Mouse (Mus musculus) liver, adult 2 months (tissue): Measurements from ENCODE around the gene Sulf2. TPM values are rescaled to one million over a fixed set of nuclear protein-coding genes. Genes with fewer than 3 reads are reported as not detected.
A peak's percentile ranks its signal among the peaks of the same experiment; 100 is the strongest.

Experiments
- DNase-seq: peaks from one replicate; pipeline ENCODE4 v3.0.0-alpha.2; 2011; ENCODE audit warnings: low read depth, low spot score; ENCODE audit errors: extremely low read depth
- H3K27ac ChIP-seq: fragments of 200-500 bp; replicated peaks from 2 replicates; pipeline ENCODE4 v1.5.1; 2012; ENCODE audit warnings: low read depth, mild to moderate bottlenecking, control low read depth, inconsistent platforms, low read length; ENCODE audit not compliant: insufficient read depth
- H3K27me3 ChIP-seq: fragments of 200-500 bp; 2 replicates; pipeline ENCODE4 v1.6.1; 2012; ENCODE audit warnings: mild to moderate bottlenecking, moderate library complexity, low read length, inconsistent platforms; ENCODE audit not compliant: control insufficient read depth, insufficient read depth
- H3K36me3 ChIP-seq: fragments of 200-500 bp; 2 replicates; pipeline ENCODE4 v1.6.1; 2012; ENCODE audit warnings: low read length, inconsistent platforms; ENCODE audit not compliant: control insufficient read depth, insufficient read depth
- H3K4me1 ChIP-seq: fragments of 200-500 bp; 2 replicates; pipeline ENCODE4 v1.6.1; 2011; ENCODE audit warnings: low read length; ENCODE audit not compliant: control insufficient read depth, insufficient read depth
- H3K4me3 ChIP-seq: fragments of 200-500 bp; 2 replicates; pipeline ENCODE4 v1.5.1; 2011; ENCODE audit warnings: low read depth, mild to moderate bottlenecking, control low read depth, low read length, moderate library complexity; ENCODE audit not compliant: insufficient read depth
- H3K79me2 ChIP-seq: fragments of 200-500 bp; 2 replicates; pipeline ENCODE4 v1.6.1; 2012; ENCODE audit warnings: inconsistent platforms, mild to moderate bottlenecking, low read length, moderate library complexity; ENCODE audit not compliant: control insufficient read depth, insufficient read depth
- H3K9ac ChIP-seq: fragments of 200-500 bp; 2 replicates; pipeline ENCODE4 v1.6.1; 2012; ENCODE audit warnings: low read depth, mild to moderate bottlenecking, control low read depth, inconsistent platforms, low read length
- CTCF ChIP-seq: fragments of 200-500 bp; IDR thresholded peaks from 2 replicates; pipeline ENCODE4 v1.5.1; 2011; ENCODE audit warnings: low read depth, low read length, control low read depth
- POLR2A ChIP-seq: fragments of 200-500 bp; IDR thresholded peaks from 2 replicates; pipeline ENCODE4 v1.6.1; 2011; ENCODE audit warnings: low read length, control low read depth; ENCODE audit not compliant: insufficient read depth; ENCODE audit errors: extremely low read depth
- WGBS: fragments of 180-500 bp; shearing (Covaris S2); methylation state at CpG from one replicate; pipeline ENCODE4 v1.1.7; 2018; 5-methylcytosine and 5-hydroxymethylcytosine counted together
- polyA plus RNA-seq: library from polyadenylated mRNA; depleted of rRNA; stranded (reverse); fragments of >200 nt; gene quantifications from 2 replicates; pipeline ENCODE4 v1.2.3, GENCODE M21; 2012
- total RNA-seq: library from RNA; depleted of rRNA; stranded (reverse); fragments of >200 nt; gene quantifications from 2 replicates; pipeline ENCODE4 v1.2.3, GENCODE M21; 2014

Sulf2 gene
- total and polyA plus RNA-seq, 2 experiments: 7.8 to 16.1 TPM

GRCm38 (mm10) chr2:166082661-166083060 is 72.8 kb downstream of the Sulf2 start:
- Histone ChIP-seq H3K79me2 (no peaks in the 10 kb centered on the region), H3K36me3 (no peaks in the 10 kb centered on the region), H3K4me3 (no peak overlapping the region), H3K9ac (no peak overlapping the region), H3K4me1 (peaks cover 9% of the 10 kb centered on the region), H3K27me3 (no peaks in the 10 kb centered on the region), H3K27ac (no peak overlapping the region)
- DNase-seq: no peak
- 96% methylated on average over 10 of the region's 10 CpGs for WGBS
- TF ChIP-seq CTCF (no peak), POLR2A (no peak)

GRCm38 (mm10) chr2:166082193-166082592 is 73.3 kb downstream of the Sulf2 start:
- no peak overlapping the region for H3K9ac ChIP-seq
- H3K4me3 ChIP-seq: no peak overlapping the region
- DNase-seq: peak; percentile 57
- H3K4me1 ChIP-seq: peaks cover 9% of the 10 kb centered on the region
- H3K36me3 ChIP-seq: no peaks in the 10 kb centered on the region
- no peaks in the 10 kb centered on the region for H3K79me2 ChIP-seq
- no peak overlapping the region for H3K27ac ChIP-seq
- H3K27me3 ChIP-seq: no peaks in the 10 kb centered on the region
- TF ChIP-seq CTCF (peak; percentile 95), POLR2A (no peak)
- 45% methylated on average over 5 of the region's 5 CpGs for WGBS

GRCm38 (mm10) chr2:166080967-166081750 is 74.3 kb downstream of the Sulf2 start:
- H3K36me3 ChIP-seq: no peaks in the 10 kb centered on the region
- H3K4me3 ChIP-seq: no peak overlapping the region
- H3K79me2 ChIP-seq: no peaks in the 10 kb centered on the region
- no peak for DNase-seq
- WGBS: 84% methylated on average over 21 of the region's 21 CpGs
- no peak overlapping the region for H3K27ac ChIP-seq
- peaks cover 9% of the 10 kb centered on the region for H3K4me1 ChIP-seq
- H3K9ac ChIP-seq: no peak overlapping the region
- TF ChIP-seq POLR2A (no peak), CTCF (no peak)
- H3K27me3 ChIP-seq: no peaks in the 10 kb centered on the region

- TF ChIP-seq POLR2A: no peak
- no peak for TF ChIP-seq CTCF
- Histone ChIP-seq H3K36me3 (no peaks in the 10 kb centered on the region), H3K27me3 (no peaks in the 10 kb centered on the region), H3K27ac (0 out of 2 replicates have a peak overlapping the region, but pooled peaks have one; percentile 19), H3K4me3 (no peak overlapping the region), H3K9ac (peak overlapping the region; percentile 18; the same call in 1 of the 2 replicates), H3K79me2 (no peaks in the 10 kb centered on the region), H3K4me1 (peaks cover 9% of the 10 kb centered on the region)
- DNase-seq: peak; percentile 67
- WGBS: 29% methylated on average over 17 of the region's 17 CpGs
Measured at GRCm38 (mm10) chr2:166079961-166080885, 75.2 kb downstream of the Sulf2 start.

- TF ChIP-seq POLR2A: no peak
- TF ChIP-seq CTCF: no peak
- H3K36me3 ChIP-seq: no peaks in the 10 kb centered on the region
- H3K4me1 ChIP-seq: peaks cover 9% of the 10 kb centered on the region
Measured at GRCm38 (mm10) chr2:166079231-166079630, 76.2 kb downstream of the Sulf2 start.

More at GRCm38 (mm10) chr2:166079231-166079630, 76.2 kb downstream of the Sulf2 start:
- H3K27me3 ChIP-seq: no peaks in the 10 kb centered on the region
- no peak overlapping the region for H3K4me3 ChIP-seq
- no peak for DNase-seq
- H3K9ac ChIP-seq: no peak overlapping the region
- H3K79me2 ChIP-seq: no peaks in the 10 kb centered on the region
- WGBS: 99% methylated on average over 14 of the region's 14 CpGs
- no peak overlapping the region for H3K27ac ChIP-seq
